Mouse (Mus musculus) lung, adult 2 months (tissue): ENCODE data around the gene Prickle4.

Experiments used
- CTCF ChIP-seq: fragments of 200-500 bp; IDR thresholded peaks from 2 replicates; pipeline ENCODE4 v1.5.1; 2011; ENCODE audit warnings: mild to moderate bottlenecking, low read length, control low read depth; ENCODE audit not compliant: insufficient read depth
- POLR2A ChIP-seq: fragments of 200-500 bp; IDR thresholded peaks from 2 replicates; pipeline ENCODE4 v1.6.1; 2011; ENCODE audit warnings: low read depth, mild to moderate bottlenecking, control low read depth, low read length, borderline replicate concordance; ENCODE audit errors: extremely low read depth

DNA sequence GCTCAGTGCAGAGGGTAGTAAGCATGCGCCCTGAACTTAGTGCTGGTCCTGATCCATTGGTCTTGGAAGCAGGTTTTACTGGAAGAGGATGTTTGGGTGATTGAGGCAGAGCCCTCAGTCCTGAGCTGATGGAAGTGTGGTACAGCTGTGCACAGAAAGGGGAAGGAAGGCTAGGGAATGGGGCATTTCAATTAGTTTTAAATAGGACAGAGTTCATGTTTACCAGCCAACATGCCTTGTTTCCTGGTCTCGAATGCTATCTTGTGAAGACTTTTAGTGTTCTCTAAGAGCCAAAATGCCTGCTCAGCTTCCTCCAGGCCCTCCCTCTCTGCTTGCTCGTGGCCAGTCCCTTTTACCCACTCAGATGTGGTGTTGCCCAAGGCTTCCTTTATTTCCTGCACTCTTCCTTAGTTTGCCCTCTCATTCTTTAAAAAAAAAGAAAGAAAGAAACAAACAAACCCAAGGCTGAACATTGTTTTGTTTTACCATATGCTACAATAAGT is 35.7 kb downstream of the Prickle4 start:
- TF ChIP-seq CTCF: no peak
- no peak for TF ChIP-seq POLR2A
